Mouse (Mus musculus) liver, embryonic 14.5 days (tissue): ENCODE data around the gene Gm29776. TPM values are rescaled to one million over a fixed set of nuclear protein-coding genes. Genes with fewer than 3 reads are reported as not detected.

ENCODE experiments used
- ATAC-seq: fragments of 200-750 bp; cut with Nextera tagmentation; 2 replicates; pipeline ENCODE4 v1.8.0; 2017; ENCODE audit warnings: moderate number of reproducible peaks, mild to moderate bottlenecking, moderate library complexity; ENCODE audit not compliant: insufficient read depth
- DNase-seq, 3 experiments: peaks; one replicate each; pipeline ENCODE4 v3.0.0-alpha.2; 2012 to 2013; ENCODE audit warnings: low read depth in 3 of 3, low spot score in 3 of 3
- H3K27ac ChIP-seq: fragments of 300-500 bp; sonication (generic); 2 replicates; pipeline ENCODE4 v1.5.1; 2014; ENCODE audit warnings: moderate library complexity, mild to moderate bottlenecking, control low read depth, inconsistent platforms
- H3K27me3 ChIP-seq: fragments of 300-500 bp; sonication (generic); 2 replicates; pipeline ENCODE4 v1.6.1; 2014; ENCODE audit warnings: mild to moderate bottlenecking, low read length, moderate library complexity; ENCODE audit not compliant: control insufficient read depth, insufficient read depth
- H3K36me3 ChIP-seq: fragments of 300-500 bp; sonication (generic); replicated peaks from 2 replicates; pipeline ENCODE4 v1.6.1; 2014; ENCODE audit warnings: low read depth; ENCODE audit not compliant: control insufficient read depth, insufficient read depth
- H3K4me1 ChIP-seq, 2 experiments: fragments of 200-500 bp in 1 of 2; fragments of 300-500 bp in 1 of 2; sonication (generic) in 1 of 2; replicated peaks; 2 replicates each; pipeline ENCODE4 v1.6.1; 2012 to 2014; ENCODE audit warnings: antibody characterized with exemption in 1 of 2, inconsistent platforms in 1 of 2, low read length in 1 of 2; ENCODE audit not compliant: control insufficient read depth in 2 of 2, insufficient read depth in 2 of 2
- H3K4me2 ChIP-seq: fragments of 300-500 bp; sonication (generic); 2 replicates; pipeline ENCODE4 v1.6.1; 2014; ENCODE audit warnings: low read depth, mild to moderate bottlenecking, control low read depth, moderate library complexity
- H3K4me3 ChIP-seq, 2 experiments: fragments of 200-500 bp in 1 of 2; fragments of 300-500 bp in 1 of 2; sonication (generic) in 1 of 2; 2 replicates each; pipeline ENCODE4 v1.5.1; 2012 to 2014; ENCODE audit warnings: low read depth in 2 of 2, low read length in 2 of 2, mild to moderate bottlenecking in 2 of 2, control low read depth in 1 of 2, inconsistent platforms in 1 of 2, moderate library complexity in 1 of 2; ENCODE audit not compliant: insufficient read depth in 1 of 2
- H3K9ac ChIP-seq: fragments of 300-500 bp; sonication (generic); replicated peaks from 2 replicates; pipeline ENCODE4 v1.6.1; 2014; ENCODE audit warnings: mild to moderate bottlenecking, control low read depth, moderate library complexity
- H3K9me3 ChIP-seq: fragments of 300-500 bp; sonication (generic); 2 replicates; pipeline ENCODE4 v1.6.1; 2016; ENCODE audit warnings: low read length, mixed read lengths; ENCODE audit not compliant: control insufficient read depth
- CTCF ChIP-seq: IDR thresholded peaks from 2 replicates; pipeline ENCODE4 v1.5.1; 2016; ENCODE audit warnings: antibody characterized with exemption, low read depth, control low read depth
- EP300 ChIP-seq: IDR thresholded peaks from 2 replicates; pipeline ENCODE4 v1.6.1; 2016; ENCODE audit warnings: antibody characterized with exemption, low read depth
- WGBS: fragments of 180-500 bp; shearing (Covaris S2); extraction: QIAGEN DNeasy Blood & Tissue Kit; methylation state at CpG from one replicate; pipeline ENCODE4 v1.1.7; 2014; ENCODE audit not compliant: insufficient replicate concordance; 5-methylcytosine and 5-hydroxymethylcytosine counted together
- polyA plus RNA-seq, 2 experiments: library from polyadenylated mRNA; depleted of rRNA in 1 of 2; stranded (reverse) in 1 of 2; unstranded in 1 of 2; fragments of >200 nt; fragmentation: Nextera tagmentation in 1 of 2; extraction: Ambion mirVana in 1 of 2; gene quantifications; 2 replicates each; pipeline versions ENCODE4 v1.2.1 to v1.2.3; 2012 to 2014

The Gm29776 gene
- polyA plus RNA-seq, 2 experiments, result 0.03 to 0.06 TPM

GRCm38 (mm10) chr14:54737634-54738033, 39.0 kb upstream of the Gm29776 start:
- TF ChIP-seq EP300 (no peak), CTCF (no peak)
- no peak for DNase-seq
- no peak overlapping the region for H3K9ac ChIP-seq

GRCm38 (mm10) chr14:54736555-54737552, 38.2 kb upstream of the Gm29776 start:
- Histone ChIP-seq H3K27me3 (no peaks in the 10 kb centered on the region), H3K36me3 (no peaks in the 10 kb centered on the region), H3K4me3 (no peak overlapping the region), H3K4me1 (no peaks in the 10 kb centered on the region), H3K27ac (no peak overlapping the region), H3K9ac (no peak overlapping the region), H3K4me2 (no peak overlapping the region), H3K9me3 (no peaks in the 10 kb centered on the region)
- DNase-seq, result no peak
- no peak for TF ChIP-seq CTCF
- no peak for TF ChIP-seq EP300
- WGBS, result 63% methylated on average over 14 of the region's 14 CpGs
- ATAC-seq, result no peak

More at GRCm38 (mm10) chr14:54737634-54738033, 39.0 kb upstream of the Gm29776 start:
- no peak overlapping the region for H3K4me2 ChIP-seq
- H3K9me3 ChIP-seq, result no peaks in the 10 kb centered on the region
- ATAC-seq, result no peak
- no peaks in the 10 kb centered on the region for H3K27me3 ChIP-seq
- no peaks in the 10 kb centered on the region for H3K36me3 ChIP-seq
- H3K4me3 ChIP-seq, result no peak overlapping the region
- WGBS, result 81% methylated on average over 10 of the region's 10 CpGs
- H3K27ac ChIP-seq, result no peak overlapping the region
- peaks cover 0 to 2% of the 10 kb centered on the region in 2 experiments; a peak in 1 of 4 replicates for H3K4me1 ChIP-seq

- WGBS, result 30% methylated on average over 4 of the region's 4 CpGs
Observed at GRCm38 (mm10) chr14:54735221-54735620, 36.6 kb upstream of the Gm29776 start.

GRCm38 (mm10) chr14:54734004-54734403, 35.4 kb upstream of the Gm29776 start:
- ATAC-seq (no peak), DNase-seq (no peak)
- H3K27me3 ChIP-seq, result no peaks in the 10 kb centered on the region
- no peak overlapping the region for H3K9ac ChIP-seq
- H3K36me3 ChIP-seq, result no peaks in the 10 kb centered on the region
- H3K4me3 ChIP-seq, result no peak overlapping the region
- H3K4me2 ChIP-seq, result no peak overlapping the region
- H3K27ac ChIP-seq, result no peak overlapping the region
- TF ChIP-seq EP300 (no peak), CTCF (no peak)
- no peaks in the 10 kb centered on the region for H3K9me3 ChIP-seq
- H3K4me1 ChIP-seq, result no peaks in the 10 kb centered on the region
- WGBS, result 56% methylated on average over 4 of the region's 4 CpGs

More at GRCm38 (mm10) chr14:54735221-54735620, 36.6 kb upstream of the Gm29776 start:
- no peaks in the 10 kb centered on the region for H3K36me3 ChIP-seq
- no peak for DNase-seq
- ATAC-seq, result no peak
- H3K27me3 ChIP-seq, result no peaks in the 10 kb centered on the region
- no peak overlapping the region for H3K9ac ChIP-seq
- no peaks in the 10 kb centered on the region for H3K4me1 ChIP-seq
- TF ChIP-seq CTCF (no peak), EP300 (no peak)
- H3K9me3 ChIP-seq, result no peaks in the 10 kb centered on the region
- no peak overlapping the region for H3K4me2 ChIP-seq
- no peak overlapping the region for H3K4me3 ChIP-seq
- no peak overlapping the region for H3K27ac ChIP-seq

- Histone ChIP-seq H3K9ac (no peak overlapping the region), H3K27ac (no peak overlapping the region), H3K4me1 (no peaks in the 10 kb centered on the region), H3K27me3 (no peaks in the 10 kb centered on the region), H3K36me3 (no peaks in the 10 kb centered on the region), H3K4me3 (no peak overlapping the region), H3K4me2 (no peak overlapping the region), H3K9me3 (no peaks in the 10 kb centered on the region)
- no peak for TF ChIP-seq EP300
- DNase-seq, result no peak
- no peak for ATAC-seq
- WGBS, result 66% methylated on average over 8 of the region's 8 CpGs
Observed at GRCm38 (mm10) chr14:54732206-54732605, 33.6 kb upstream of the Gm29776 start.
